Mouse (Mus musculus): ENCODE results near the gene Hunk.

GRCm38 (mm10) chr16:90523373-90523772 is 137.6 kb downstream of the Hunk start:
- TF ChIP-seq POLR2A (IDR thresholded peaks at IDR 0.05; ENCODE audit: extremely low read depth, insufficient read depth, low read length) (no peak), CTCF (IDR thresholded peaks at IDR 0.05; ENCODE audit: extremely low read depth, insufficient read depth, low read length) (no peak)

Measured in cortical plate, adult 2 months (tissue).